Mouse (Mus musculus): ENCODE results near the gene Lamtor2.

DNA sequence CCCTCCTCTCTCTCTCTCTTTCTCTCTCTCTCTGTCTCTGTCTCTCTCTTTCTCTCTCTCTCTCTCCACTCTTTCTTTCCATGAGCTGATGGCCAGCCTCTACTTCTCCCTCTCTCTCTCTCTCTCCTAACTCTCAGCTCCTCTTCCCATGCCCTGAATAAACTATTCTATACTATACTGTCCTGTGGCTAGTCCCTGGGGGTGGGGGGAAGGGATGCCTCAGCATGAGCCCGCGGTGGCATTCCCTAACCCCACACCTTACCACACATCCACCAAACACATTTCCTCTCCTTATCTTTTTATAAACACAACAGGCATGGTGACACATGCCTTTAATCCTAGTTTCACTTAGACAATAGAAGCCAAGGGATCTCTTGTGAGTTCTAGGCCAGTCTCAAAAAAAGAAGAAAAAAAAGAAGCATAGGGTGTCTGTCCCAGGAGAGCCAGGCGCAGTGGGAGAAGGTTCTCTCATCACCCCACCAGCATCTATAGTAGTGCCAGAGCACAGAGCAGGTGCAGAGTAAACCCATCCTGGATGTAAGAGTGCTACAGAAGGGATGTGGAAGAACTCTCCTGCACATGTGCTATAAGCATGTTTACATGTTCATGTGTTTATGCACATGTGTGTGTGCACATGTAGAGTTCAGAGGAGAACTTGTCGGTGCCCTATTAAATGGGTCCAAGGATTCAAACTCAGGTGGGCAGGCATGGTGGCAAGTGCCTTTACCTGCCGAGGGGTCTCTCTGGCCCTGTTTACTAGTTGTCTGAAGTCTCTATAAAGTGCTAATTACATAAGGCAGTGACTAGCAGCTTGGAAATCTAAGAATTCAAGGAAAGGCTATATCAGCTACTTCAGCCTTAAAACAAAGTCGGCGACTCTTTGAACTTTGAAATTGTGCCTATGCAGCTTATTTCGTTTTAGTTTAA, 25.9 kb upstream of the Lamtor2 start:
- TF ChIP-seq CTCF (IDR thresholded peaks at IDR 0.05; ENCODE audit: borderline replicate concordance, extremely low read depth, insufficient read depth, insufficient read length) (no peak), POLR2A (IDR thresholded peaks at IDR 0.05; ENCODE audit: borderline replicate concordance, extremely low read depth, insufficient read depth, insufficient read length, poor library complexity, severe bottlenecking) (no peak)
